Mouse (Mus musculus) midbrain, embryonic 15.5 days (tissue): Measurements from ENCODE around the gene Gm27027. TPM values are rescaled to one million over a fixed set of nuclear protein-coding genes. Genes with fewer than 3 reads are reported as not detected.

Experiments
- ATAC-seq: fragments of 200-750 bp; cut with Nextera tagmentation; replicated peaks from 2 replicates; pipeline ENCODE4 v1.8.0; 2017; ENCODE audit warnings: moderate TSS enrichment
- H3K27ac ChIP-seq: fragments of 300-500 bp; sonication (generic); 2 replicates; pipeline ENCODE4 v1.5.1; 2015; ENCODE audit warnings: mild to moderate bottlenecking, inconsistent platforms
- H3K27me3 ChIP-seq: fragments of 300-500 bp; sonication (generic); replicated peaks from 2 replicates; pipeline ENCODE4 v1.6.1; 2015; ENCODE audit warnings: inconsistent platforms
- H3K36me3 ChIP-seq: fragments of 300-500 bp; sonication (generic); replicated peaks from 2 replicates; pipeline ENCODE4 v1.6.1; 2015; ENCODE audit warnings: inconsistent platforms
- H3K4me1 ChIP-seq: fragments of 300-500 bp; sonication (generic); 2 replicates; pipeline ENCODE4 v1.6.1; 2015; ENCODE audit warnings: inconsistent platforms
- H3K4me2 ChIP-seq: fragments of 300-500 bp; sonication (generic); 2 replicates; pipeline ENCODE4 v1.6.1; 2015; ENCODE audit warnings: inconsistent platforms, mild to moderate bottlenecking, moderate library complexity
- H3K4me3 ChIP-seq: fragments of 300-500 bp; sonication (generic); 2 replicates; pipeline ENCODE4 v1.5.1; 2015; ENCODE audit warnings: mild to moderate bottlenecking, inconsistent platforms
- H3K9ac ChIP-seq: fragments of 300-500 bp; sonication (generic); 2 replicates; pipeline ENCODE4 v1.6.1; 2015; ENCODE audit warnings: mild to moderate bottlenecking, inconsistent platforms
- H3K9me3 ChIP-seq: fragments of 300-500 bp; sonication (generic); 2 replicates; pipeline ENCODE4 v1.6.1; 2016; ENCODE audit warnings: inconsistent platforms
- WGBS: fragments of 180-500 bp; shearing (Covaris S2); methylation state at CpG from one replicate; pipeline ENCODE4 v1.1.7; 2015; ENCODE audit warnings: mixed read lengths; 5-methylcytosine and 5-hydroxymethylcytosine counted together
- polyA plus RNA-seq: library from polyadenylated mRNA; unstranded; fragments of >200 nt; fragmentation: Nextera tagmentation; extraction: Ambion mirVana; gene quantifications from 2 replicates; pipeline ENCODE4 v1.2.1, GENCODE M21; 2015

Gm27027 gene
- not detected in 2 replicates for polyA plus RNA-seq

DNA sequence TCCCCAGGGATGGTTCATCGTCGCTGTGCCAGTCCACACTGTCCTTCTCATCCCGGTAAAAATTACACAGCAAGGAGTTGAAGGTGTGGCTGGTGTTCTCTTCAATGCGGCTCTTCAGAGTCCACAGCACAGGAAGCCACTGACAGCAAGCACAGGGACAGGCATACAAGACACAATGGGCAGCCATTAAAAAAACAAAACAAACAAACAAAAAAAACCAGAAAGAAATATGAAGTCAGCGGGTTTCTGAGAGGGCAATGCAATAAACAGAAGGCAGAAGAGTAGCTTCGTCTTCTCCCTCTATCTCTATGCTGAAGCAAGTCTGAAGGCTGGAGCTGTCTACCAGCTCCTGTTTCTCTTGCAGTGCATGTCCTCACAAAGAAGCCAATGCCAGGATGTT lies at the start of gene Gm27027:
Gm27027 (minus strand) TSS at position 101 of the 400 bp plus-strand sequence.
- H3K27ac ChIP-seq: no peak within 1 kb of the TSS
- H3K4me1 ChIP-seq: peaks cover 10% of the 10 kb centered on the region
- no peaks in the 10 kb centered on the region for H3K27me3 ChIP-seq
- no peak within 1 kb of the TSS for H3K4me3 ChIP-seq
- peaks cover 41% of the 10 kb centered on the region for H3K36me3 ChIP-seq
- ATAC-seq: no peak
- no peak within 1 kb of the TSS for H3K4me2 ChIP-seq
- H3K9ac ChIP-seq: no peak within 1 kb of the TSS
- H3K9me3 ChIP-seq: no peaks in the 10 kb centered on the region
- 90% methylated on average over 6 of the region's 6 CpGs for WGBS

DNA sequence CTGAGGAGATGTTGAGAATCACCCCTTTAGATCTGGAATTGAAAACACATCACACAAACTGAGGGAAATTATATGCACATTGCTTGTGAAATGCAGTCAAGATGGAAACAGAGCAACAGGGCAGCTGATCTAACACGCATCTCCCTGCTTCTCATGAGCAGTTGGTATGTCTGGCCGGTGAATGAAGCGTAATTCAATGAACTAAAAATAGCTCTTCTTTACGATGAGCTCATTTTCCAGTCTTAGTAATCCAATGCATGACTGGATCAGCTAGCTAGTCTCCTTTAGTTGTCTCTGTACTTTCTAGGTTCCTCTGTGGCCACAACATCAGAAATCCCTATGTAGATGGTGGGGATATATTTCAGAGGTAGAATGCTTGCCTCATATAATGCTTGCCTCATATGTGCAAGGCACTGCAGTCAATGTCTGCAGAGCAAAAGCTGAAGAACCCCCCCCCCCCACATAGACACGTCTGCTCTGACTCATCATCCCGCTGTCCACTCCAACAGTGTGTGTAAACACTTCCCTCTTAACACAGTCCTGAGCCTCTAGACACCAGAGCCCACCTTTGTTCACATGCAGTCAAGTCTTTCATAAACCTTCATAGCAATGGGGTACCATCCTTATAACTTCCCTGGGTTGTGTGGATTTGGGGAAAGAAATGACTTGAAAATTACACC lies 49.4 kb upstream of the Gm27027 start:
- Histone ChIP-seq H3K9ac (no peak overlapping the region), H3K4me3 (no peak overlapping the region), H3K27ac (peak overlapping the region; percentile 66; the same call in 1 of the 2 replicates), H3K4me1 (peaks cover 50% of the 10 kb centered on the region), H3K4me2 (no peak overlapping the region), H3K36me3 (no peaks in the 10 kb centered on the region), H3K27me3 (no peaks in the 10 kb centered on the region), H3K9me3 (no peaks in the 10 kb centered on the region)
- ATAC-seq: no peak
- WGBS: 60% methylated on average over 6 of the region's 6 CpGs

DNA sequence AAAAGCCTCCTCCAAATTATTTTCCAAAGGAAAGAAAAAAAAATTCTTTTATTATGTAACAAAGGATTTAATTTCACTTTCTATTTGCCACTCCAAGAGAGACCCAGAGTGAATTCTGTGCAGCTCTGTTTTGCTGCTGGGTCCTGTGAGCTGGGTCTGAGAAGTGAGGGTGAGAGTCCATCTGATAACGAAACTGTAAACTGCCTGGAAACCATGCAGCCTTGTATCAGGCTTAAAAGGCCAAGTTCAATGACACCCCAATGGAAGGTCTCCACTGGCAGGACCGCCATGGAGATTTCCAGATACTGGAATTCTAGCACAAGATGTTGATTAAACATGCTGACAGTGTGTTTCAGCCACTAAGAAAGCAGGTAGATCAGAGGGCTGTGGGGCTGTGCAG lies 48.0 kb upstream of the Gm27027 start:
- Histone ChIP-seq H3K4me1 (peaks cover 40% of the 10 kb centered on the region), H3K27me3 (no peaks in the 10 kb centered on the region), H3K36me3 (no peaks in the 10 kb centered on the region), H3K9me3 (no peaks in the 10 kb centered on the region), H3K9ac (no peak overlapping the region), H3K4me2 (no peak overlapping the region), H3K27ac (peak overlapping the region; percentile 66), H3K4me3 (no peak overlapping the region)
- WGBS: 62% methylated on average over 2 of the region's 2 CpGs
- ATAC-seq: no peak

DNA sequence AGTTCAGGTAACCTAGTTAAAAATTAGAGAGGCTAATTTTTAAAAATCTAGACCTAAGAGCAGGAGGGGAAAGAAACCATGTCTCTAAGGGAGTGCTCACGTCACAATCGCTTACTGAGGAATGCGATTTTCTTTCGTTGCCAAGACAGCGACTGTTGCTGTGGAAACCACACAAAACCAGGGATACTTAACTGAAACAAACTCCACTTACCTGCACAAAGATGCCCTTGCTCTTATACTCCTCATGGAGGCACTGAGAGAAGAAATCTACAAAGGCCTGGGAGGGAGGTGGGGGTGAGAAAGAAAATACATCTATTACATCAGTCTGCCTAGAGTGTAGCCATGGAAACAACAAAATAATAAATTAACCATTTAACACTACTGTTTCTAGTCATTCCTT lies 47.5 kb upstream of the Gm27027 start:
- Histone ChIP-seq H3K27me3 (no peaks in the 10 kb centered on the region), H3K9ac (no peak overlapping the region), H3K4me1 (peaks cover 35% of the 10 kb centered on the region), H3K4me3 (no peak overlapping the region), H3K36me3 (no peaks in the 10 kb centered on the region), H3K27ac (peak overlapping the region; percentile 75), H3K9me3 (no peaks in the 10 kb centered on the region), H3K4me2 (peak overlapping the region; percentile 13; the same call in 1 of the 2 replicates)
- WGBS: 21% methylated on average over 5 of the region's 5 CpGs
- peak; percentile 85 for ATAC-seq

DNA sequence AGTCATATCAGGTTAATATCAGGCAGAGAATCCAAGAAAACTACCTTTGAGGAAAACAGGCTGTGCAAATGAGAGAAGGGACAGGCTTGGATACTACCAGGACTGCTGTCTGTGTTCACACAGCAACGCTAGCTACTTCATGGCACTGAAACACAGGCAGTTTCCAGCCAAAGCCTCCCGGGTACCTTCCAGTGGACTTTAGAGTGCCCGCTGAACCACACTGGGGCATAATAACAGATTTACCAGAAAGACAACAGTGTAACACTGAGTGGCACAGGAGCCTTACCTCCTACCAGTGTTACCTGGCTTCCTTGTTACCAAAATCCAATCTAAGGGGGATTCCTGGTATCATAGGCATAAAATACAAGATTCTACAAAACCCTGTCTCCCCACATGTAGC lies 46.3 kb upstream of the Gm27027 start:
- 90% methylated on average over 3 of the region's 3 CpGs for WGBS
- ATAC-seq: no peak

DNA sequence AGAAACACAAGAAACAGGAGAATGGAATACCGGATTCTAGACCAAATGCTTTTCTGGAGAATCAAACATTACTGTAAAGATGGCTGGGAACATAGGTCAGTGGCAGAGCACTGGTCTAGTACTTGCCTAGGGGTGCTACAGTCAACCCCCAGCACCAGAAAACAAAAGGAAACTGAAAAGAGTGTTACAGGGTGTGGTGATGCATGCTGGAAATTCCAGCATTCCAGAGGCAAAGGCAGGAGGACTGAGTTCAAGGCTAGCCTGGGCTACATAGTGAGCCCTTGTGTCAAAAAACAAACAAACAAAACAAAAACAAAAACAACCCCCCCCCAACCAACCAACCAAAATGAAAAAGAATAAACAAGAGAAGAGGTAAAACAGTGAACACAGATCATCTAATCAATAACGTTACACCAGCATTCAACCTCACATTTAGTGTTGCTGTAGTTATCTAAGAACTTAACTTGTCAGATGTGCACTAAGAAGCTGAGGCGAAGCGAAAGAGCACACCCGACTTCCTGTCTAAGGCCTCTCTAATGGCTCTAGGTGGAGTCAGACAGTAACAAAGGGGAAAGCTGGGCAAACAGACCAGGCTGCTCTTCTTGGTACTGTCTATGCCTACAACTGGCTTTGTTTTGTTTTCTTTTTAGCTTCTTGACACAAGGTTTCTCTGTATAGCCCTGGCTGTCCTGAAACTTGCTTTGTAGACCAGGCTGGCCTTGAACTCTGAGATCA lies 44.4 kb upstream of the Gm27027 start:
- Histone ChIP-seq H3K4me1 (peaks cover 28% of the 10 kb centered on the region), H3K4me3 (no peak overlapping the region), H3K27ac (no peak overlapping the region), H3K4me2 (no peak overlapping the region), H3K9ac (no peak overlapping the region), H3K9me3 (no peaks in the 10 kb centered on the region), H3K27me3 (no peaks in the 10 kb centered on the region), H3K36me3 (no peaks in the 10 kb centered on the region)
- WGBS: 96% methylated on average over 5 of the region's 5 CpGs
- no peak for ATAC-seq

More for the DNA sequence above, 46.3 kb upstream of the Gm27027 start:
- H3K36me3 ChIP-seq: no peaks in the 10 kb centered on the region
- H3K4me2 ChIP-seq: no peak overlapping the region
- no peak overlapping the region for H3K9ac ChIP-seq
- no peaks in the 10 kb centered on the region for H3K27me3 ChIP-seq
- H3K27ac ChIP-seq: peak overlapping the region; percentile 23; the same call in 1 of the 2 replicates
- H3K4me1 ChIP-seq: peaks cover 28% of the 10 kb centered on the region
- no peaks in the 10 kb centered on the region for H3K9me3 ChIP-seq
- H3K4me3 ChIP-seq: no peak overlapping the region

DNA sequence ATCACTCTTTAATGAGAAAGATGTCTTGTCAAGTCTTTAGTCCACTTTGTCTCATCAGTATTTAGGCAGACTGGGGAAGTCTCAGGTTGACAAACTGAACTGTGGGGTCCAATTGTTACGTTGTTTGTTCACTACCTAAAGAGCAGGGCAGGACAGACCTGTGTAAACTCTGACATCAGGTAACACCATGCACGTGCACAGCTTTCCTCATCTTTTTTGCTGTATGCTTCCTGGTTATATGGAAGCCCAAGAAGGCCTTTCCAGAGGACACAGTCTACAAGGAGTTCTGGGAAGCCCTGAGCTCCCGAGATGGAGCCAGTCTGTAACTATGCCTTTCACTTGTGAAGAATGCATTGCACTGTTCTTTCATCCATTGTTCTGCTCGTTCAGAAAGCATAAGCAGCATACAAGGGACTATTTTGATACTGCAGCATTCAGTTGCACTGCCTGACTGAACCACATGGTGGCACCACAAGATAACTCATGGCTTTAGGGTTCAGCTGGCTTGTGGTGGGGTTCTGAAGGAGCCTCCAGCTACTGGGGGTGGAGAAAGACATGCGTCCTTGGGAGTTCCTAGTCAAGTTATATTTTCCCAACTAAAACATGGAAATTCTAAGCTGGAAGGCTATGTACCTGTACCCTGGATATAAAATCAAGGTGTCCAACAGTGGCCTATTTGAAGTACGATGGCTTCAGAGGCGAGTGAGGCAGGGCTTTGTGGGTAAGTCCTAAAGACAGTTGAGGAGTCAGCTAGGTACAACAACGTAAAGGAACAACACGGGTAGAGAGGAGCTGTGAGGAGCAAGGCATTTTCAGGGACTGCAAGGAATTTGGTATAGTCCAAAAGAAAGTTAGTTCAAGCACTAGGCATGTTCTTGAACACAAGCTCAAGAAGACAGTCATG lies 39.5 kb upstream of the Gm27027 start:
- peak overlapping the region; percentile 14; the same call in 1 of the 2 replicates for H3K9ac ChIP-seq
- peak; percentile 92 for ATAC-seq
- no peak overlapping the region for H3K4me3 ChIP-seq
- peak overlapping the region; percentile 61 for H3K27ac ChIP-seq
- 61% methylated on average over 9 of the region's 9 CpGs for WGBS
- H3K36me3 ChIP-seq: no peaks in the 10 kb centered on the region
- H3K4me2 ChIP-seq: no peak overlapping the region
- H3K4me1 ChIP-seq: peaks cover 3% of the 10 kb centered on the region; the same call in 1 of the 2 replicates
- H3K27me3 ChIP-seq: no peaks in the 10 kb centered on the region
- H3K9me3 ChIP-seq: no peaks in the 10 kb centered on the region

DNA sequence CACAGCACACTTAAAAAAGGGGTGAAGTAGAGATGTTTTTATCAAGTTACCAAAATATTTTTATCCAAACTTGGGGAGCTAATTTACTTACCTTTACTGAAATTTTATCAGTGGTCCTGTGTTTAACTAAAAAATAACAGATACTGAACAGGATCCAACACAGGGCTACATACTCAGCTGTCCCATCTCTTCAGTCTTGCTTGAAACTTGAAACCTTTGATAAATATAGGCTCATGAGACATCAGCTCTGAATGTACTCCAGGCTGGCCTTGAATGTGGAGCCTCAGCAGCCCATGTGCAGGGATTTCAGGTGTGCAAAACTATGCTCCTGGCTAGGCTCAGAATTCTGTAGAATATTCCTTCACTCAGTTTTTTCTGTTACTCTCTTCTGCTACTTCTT lies 34.4 kb upstream of the Gm27027 start:
- ATAC-seq: no peak
- no peaks in the 10 kb centered on the region for H3K36me3 ChIP-seq
- no peak overlapping the region for H3K27ac ChIP-seq
- no peak overlapping the region for H3K9ac ChIP-seq
- no peak overlapping the region for H3K4me3 ChIP-seq
- H3K4me2 ChIP-seq: no peak overlapping the region
- H3K27me3 ChIP-seq: no peaks in the 10 kb centered on the region
- no peaks in the 10 kb centered on the region for H3K9me3 ChIP-seq
- H3K4me1 ChIP-seq: peaks cover 2% of the 10 kb centered on the region; the same call in 1 of the 2 replicates

DNA sequence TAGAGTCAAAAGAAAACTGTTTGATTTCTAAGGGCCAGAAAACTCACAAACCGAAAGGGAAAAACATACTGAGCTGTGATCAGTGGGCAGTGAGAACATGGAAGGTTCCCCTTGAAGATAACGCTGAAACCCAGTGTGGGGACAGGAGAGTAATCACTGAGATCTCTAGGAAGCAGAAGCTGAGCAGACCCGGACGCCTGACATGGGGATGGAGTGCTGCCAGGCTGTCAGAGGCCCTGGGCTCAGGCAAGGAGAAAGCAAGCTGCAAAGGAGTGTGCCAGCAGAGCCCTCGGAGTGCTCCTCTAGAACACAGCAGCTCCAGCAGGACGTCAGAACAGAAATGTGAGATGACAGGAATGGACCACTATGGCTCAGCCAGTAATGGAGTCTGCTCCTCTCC lies 28.5 kb upstream of the Gm27027 start:
- no peak overlapping the region for H3K27ac ChIP-seq
- 61% methylated on average over 6 of the region's 6 CpGs for WGBS
- H3K9me3 ChIP-seq: no peaks in the 10 kb centered on the region
- ATAC-seq: no peak
- no peaks in the 10 kb centered on the region for H3K36me3 ChIP-seq
- no peak overlapping the region for H3K4me2 ChIP-seq
- no peaks in the 10 kb centered on the region for H3K4me1 ChIP-seq
- H3K4me3 ChIP-seq: no peak overlapping the region
- H3K27me3 ChIP-seq: no peaks in the 10 kb centered on the region
- no peak overlapping the region for H3K9ac ChIP-seq

DNA sequence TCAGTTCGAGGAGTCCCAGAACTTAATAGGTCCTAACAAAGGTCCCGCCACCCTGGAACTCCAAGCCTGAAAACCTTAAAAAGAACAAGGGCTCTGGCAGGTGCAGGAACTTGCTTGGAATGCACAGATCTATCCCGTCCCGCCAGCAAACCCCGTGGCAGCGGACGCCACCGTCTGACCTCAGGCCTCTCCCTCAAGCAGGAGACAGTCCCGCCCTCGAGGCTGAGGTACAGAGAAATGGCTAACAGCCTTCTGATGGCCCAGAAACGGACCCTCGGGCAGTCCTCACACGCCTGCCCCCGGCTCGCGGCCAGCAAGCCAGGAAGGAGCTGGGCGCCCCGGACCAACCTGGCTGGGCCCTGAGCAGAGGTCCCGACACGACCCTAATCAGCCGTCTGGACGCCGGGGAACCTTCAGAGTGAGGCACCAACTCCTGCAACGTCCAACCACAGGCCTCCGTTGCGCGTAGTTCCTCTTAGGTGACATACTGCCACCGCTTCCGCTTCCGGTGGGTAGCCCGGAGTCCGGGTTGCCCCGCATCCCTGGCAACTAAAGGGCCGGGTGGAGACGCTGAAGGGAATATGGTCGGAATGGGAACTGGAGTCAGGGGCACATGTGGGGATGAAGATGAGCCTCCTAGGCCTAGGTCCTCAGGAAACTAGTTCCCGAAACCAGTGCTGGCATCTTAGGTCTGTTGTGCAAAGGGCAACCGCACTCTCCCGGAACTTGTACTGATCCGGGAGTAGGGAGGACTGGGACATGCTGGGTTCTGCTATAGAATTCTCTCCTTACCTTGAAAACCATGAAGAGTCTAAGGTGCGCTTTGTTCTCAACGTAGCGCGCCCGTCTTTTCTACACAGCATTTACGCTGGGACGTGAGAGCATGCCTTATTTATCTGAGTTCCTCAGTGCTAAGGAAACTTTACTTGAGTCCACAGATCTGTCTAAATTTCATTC lies 14.5 kb upstream of the Gm27027 start, which contains the start of gene Alkbh3:
Alkbh3 (minus strand) TSS at position 473 of the 957 bp plus-strand sequence.
- Histone ChIP-seq H3K27me3 (no peaks in the 10 kb centered on the region), H3K9me3 (no peaks in the 10 kb centered on the region), H3K27ac (peak within 1 kb of the TSS; percentile 57; the same call in 1 of the 2 replicates), H3K9ac (peak within 1 kb of the TSS; percentile 85), H3K4me3 (peak within 1 kb of the TSS; percentile 84), H3K4me2 (peak within 1 kb of the TSS; percentile 87), H3K4me1 (peaks cover 20% of the 10 kb centered on the region), H3K36me3 (peaks cover 11% of the 10 kb centered on the region; the same call in 1 of the 2 replicates)
- ATAC-seq: peak; percentile 100
- WGBS: 6% methylated on average over 47 of the region's 47 CpGs

DNA sequence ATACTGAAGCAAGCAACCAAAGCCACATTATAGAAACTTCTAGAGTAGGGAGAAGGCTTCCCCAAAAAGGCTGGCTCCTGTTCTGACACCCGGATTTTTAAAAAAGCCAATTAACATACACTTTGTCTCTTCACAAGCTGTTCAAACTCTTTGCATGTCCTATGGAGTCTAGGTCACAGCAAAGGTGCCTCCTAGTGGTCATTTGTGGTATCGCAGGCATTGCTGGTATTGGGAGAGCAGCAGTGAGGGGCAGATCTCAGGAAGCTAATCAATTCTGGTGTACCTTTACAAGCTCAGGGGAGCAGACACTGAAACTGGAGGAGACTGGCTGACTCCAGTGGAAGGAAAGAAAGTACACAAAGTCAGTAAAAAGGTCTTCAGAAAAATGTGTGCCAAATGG lies 6.2 kb upstream of the Gm27027 start:
- ATAC-seq: peak; percentile 73
- Histone ChIP-seq H3K27me3 (no peaks in the 10 kb centered on the region), H3K36me3 (peaks cover 42% of the 10 kb centered on the region), H3K27ac (no peak overlapping the region), H3K9ac (no peak overlapping the region), H3K4me2 (no peak overlapping the region), H3K9me3 (no peaks in the 10 kb centered on the region), H3K4me3 (no peak overlapping the region), H3K4me1 (no peaks in the 10 kb centered on the region)
- WGBS: 3% methylated on average over 2 of the region's 2 CpGs
